Mouse (Mus musculus): ENCODE data around the gene Dgcr2. TPM values are rescaled to one million over a fixed set of nuclear protein-coding genes. Genes with fewer than 3 reads are reported as not detected.

The Dgcr2 gene
- polyA plus RNA-seq, 1 experiment, result 87.2 TPM

- no peak for DNase-seq (ENCODE audit: extremely low spot score in 1 of 2, low spot score in 1 of 2)
Observed at GRCm38 (mm10) chr16:17914307-17915249, 16.2 kb upstream of the Dgcr2 start, which contains the start of gene Gsc2. Gene Gsc2, minus strand, starts transcription at chr16:17915059.

DNA sequence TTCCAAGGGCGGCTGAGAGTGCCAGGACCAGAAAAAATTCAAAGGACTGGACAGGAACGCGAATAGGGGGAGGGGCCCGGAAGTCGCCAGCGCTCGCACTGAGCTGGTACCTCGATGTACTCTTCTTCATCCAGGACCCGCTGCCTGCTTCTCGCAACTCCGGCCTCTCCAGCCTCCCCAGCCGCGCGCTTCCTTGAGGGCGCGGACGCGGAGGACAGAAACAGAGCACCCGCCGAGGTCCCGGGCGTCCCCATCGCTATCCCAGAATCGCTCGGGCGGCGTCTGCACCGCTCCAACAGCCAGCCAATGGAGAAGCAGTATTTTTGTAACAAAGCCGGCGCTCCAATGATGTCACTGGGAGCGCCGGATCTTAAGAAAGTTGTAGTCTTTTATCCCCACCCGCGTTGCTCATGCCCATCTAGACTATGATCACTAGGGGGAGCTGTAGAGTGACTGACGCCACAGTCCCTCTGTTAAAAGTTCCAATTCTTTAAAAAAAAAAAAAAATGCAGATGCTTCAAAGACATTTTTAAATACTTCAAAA is 12.8 kb upstream of the Dgcr2 start, which contains the start of gene Ess2:
Gene Ess2, minus strand, starts transcription at position 297 of the 544 bp plus-strand sequence.
- DNase-seq (ENCODE audit: extremely low spot score in 1 of 2, low spot score in 1 of 2), result peak; percentile 93 to 97

DNA sequence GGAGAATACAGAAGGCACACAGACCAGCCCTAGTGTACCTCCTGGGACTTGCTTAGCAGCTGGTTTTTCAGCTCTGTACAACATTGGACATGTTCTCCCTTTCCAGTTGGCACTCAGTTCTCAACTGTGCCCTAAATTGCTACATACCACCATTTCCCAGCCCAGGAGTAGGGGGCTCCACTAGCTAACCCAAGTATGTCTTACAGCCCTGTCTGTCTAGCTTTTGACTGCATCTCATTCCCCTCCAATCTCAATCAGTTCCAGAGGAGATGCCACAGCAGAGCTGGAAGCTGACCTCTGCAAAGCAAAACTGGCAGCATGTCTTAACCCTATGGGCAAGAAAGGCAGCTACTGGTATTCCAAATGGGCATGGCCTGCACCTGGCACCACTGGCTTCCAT is 2.3 kb downstream of the Dgcr2 start:
- DNase-seq (ENCODE audit: extremely low spot score in 1 of 2, low spot score in 1 of 2), result no peak

DNA sequence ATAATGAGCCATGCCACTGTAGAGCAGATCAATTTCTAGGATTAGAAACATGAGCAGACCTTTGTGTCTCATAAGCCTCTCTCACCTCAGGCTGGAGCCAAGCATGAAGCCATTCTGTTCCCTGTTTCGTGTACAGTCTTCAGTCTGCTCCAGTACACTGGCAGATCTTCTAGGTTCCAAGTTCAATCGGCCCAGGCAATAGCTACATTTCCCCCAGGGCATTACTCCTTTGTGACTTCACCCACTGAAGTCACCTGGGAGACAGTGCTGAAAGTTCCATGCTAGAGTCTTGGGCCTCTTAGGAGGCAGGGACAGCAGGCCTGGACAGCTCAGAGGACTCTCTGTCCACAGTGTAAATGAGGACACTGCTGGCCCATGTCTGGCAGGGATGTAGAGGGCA is 4.4 kb downstream of the Dgcr2 start, which contains the start of gene Tssk1:
Gene Tssk1, plus strand, starts transcription at position 301 of the 400 bp plus-strand sequence.
- DNase-seq (ENCODE audit: extremely low spot score in 1 of 2, low spot score in 1 of 2), result no peak

DNA sequence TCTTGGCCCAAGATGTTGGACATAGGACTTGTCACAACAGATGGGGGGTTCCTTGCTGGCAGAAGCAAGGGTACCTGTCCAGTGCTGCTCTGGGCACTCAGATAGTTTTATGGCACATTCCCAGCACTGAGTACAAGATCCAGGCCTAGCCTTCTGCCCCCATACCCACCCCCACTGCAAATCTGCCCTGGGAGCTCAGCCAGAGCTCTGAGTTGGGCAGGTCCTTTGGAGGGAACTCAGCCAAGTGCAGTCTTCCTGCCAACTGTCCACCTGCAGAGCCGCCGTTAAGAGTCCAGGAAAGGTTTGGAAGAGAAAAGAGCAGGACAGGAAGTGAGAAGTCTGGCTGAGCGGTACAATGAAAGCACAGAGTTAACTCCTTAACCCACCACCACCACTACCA is 5.8 kb downstream of the Dgcr2 start:
- no peak for DNase-seq (ENCODE audit: extremely low spot score in 1 of 2, low spot score in 1 of 2)

DNA sequence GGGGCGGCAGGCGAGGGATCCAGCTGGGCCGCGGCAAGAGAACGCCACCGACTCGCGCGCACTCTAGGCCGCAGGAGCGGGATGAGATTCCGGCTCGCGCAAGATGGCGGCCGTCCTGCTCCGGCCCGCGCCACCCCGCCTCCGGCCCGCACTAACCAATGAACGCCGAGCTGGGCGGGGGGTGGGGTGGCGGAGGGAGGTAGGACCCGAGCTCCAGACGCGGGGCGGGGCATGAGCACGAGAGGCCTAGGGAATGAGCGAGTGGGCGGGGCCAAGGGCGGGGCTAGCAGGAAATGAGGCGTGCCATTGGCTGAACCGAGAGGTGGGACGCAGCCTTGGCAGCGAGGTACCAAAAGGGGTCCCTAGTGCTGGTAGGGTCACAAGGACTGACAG is 6.8 kb downstream of the Dgcr2 start, which contains the start of gene Gm20518:
Gene Gm20518, minus strand, starts transcription at position 105 of the 393 bp plus-strand sequence.
- DNase-seq (ENCODE audit: extremely low spot score in 1 of 2, low spot score in 1 of 2), result peak; percentile 97 to 99

DNA sequence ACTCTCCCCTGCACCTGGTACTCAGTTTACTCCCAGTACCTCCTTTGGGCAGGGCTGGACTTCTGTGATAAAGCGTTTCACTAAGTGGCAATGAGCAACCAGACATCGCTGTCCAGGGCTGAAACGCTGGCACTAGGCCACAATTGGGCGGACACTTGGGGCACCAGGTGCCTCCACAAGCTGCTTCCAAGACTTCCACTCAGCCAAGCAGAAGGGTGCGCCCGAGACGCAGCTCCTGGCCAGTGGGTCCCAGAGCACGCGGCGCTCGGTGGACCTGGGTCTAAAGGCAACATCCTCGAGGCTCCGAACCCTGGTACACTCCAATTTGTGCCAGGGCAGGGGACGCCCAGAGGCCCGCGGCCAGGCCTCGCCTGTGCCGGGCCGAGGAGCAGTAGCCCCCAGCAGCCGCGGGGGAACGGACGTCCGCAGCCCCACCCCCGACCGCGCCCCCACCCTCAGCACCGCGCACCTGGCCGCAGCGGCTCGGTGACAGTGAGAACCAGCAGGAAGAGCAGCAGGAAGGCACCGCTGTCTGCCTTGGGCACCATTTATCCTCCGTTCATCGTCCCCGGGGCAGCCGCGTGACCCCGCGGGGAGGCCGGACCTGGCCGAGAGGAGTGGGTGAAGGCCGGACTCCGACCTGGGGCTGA is 7.3 kb downstream of the Dgcr2 start:
- DNase-seq (ENCODE audit: extremely low spot score in 1 of 2, low spot score in 1 of 2), result peak in 1 of 2 experiments; percentile 47

GRCm38 (mm10) chr16:17890342-17890727 is 8.0 kb downstream of the Dgcr2 start:
- DNase-seq (ENCODE audit: extremely low spot score in 1 of 2, low spot score in 1 of 2), result no peak

- DNase-seq (ENCODE audit: extremely low spot score in 1 of 2, low spot score in 1 of 2), result no peak
Observed at GRCm38 (mm10) chr16:17889689-17890341, 8.5 kb downstream of the Dgcr2 start.

GRCm38 (mm10) chr16:17884116-17884515 is 14.2 kb downstream of the Dgcr2 start:
- no peak for DNase-seq (ENCODE audit: extremely low spot score in 1 of 2, low spot score in 1 of 2)

DNA sequence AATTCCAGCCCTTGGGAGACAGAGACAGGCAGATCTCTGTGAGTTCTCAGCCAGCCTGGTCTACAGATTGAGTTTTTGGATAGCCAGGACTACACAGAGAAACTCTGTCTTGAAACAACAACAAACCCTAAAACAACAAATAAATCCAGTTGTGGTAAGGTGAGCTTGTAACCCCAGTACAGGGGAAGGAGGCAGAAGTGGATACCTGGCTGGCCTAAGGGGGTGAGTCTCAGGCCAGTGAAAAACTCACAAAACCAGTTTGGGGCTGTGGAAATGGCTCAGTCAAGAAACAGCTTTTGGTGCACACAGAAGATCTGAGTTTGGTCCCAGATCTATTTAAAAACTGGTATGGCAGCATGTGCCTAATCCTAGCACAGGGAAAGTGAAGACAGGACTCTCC is 16.2 kb downstream of the Dgcr2 start:
- DNase-seq (ENCODE audit: extremely low spot score in 1 of 2, low spot score in 1 of 2), result no peak

DNA sequence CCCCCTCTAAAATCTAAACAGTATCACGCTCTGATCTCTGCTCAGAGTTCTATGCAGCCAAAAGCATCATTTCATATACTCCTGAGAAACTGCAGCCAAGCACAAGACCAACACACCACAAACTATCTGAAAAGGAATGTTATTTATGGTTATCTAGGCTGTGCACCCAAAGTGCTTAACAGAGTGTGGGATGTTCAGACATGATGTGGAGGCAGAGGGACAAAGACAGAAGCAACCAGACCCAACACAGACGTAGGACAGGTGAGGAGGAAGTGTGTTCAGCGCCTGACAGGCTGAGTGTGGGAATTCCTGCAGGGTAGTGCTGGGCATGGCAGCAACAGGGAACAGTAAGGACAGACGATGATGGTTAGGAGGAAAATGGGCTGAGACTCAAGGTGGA is 18.8 kb downstream of the Dgcr2 start:
- no peak for DNase-seq (ENCODE audit: extremely low spot score in 1 of 2, low spot score in 1 of 2)

GRCm38 (mm10) chr16:17876096-17876495 is 22.3 kb downstream of the Dgcr2 start:
- DNase-seq (ENCODE audit: extremely low spot score in 1 of 2, low spot score in 1 of 2), result no peak

- DNase-seq (ENCODE audit: extremely low spot score in 1 of 2, low spot score in 1 of 2), result no peak
Observed at GRCm38 (mm10) chr16:17875174-17875573, 23.2 kb downstream of the Dgcr2 start.

- no peak for DNase-seq (ENCODE audit: extremely low spot score in 1 of 2, low spot score in 1 of 2)
Observed at GRCm38 (mm10) chr16:17872995-17873394, 25.4 kb downstream of the Dgcr2 start.

DNA sequence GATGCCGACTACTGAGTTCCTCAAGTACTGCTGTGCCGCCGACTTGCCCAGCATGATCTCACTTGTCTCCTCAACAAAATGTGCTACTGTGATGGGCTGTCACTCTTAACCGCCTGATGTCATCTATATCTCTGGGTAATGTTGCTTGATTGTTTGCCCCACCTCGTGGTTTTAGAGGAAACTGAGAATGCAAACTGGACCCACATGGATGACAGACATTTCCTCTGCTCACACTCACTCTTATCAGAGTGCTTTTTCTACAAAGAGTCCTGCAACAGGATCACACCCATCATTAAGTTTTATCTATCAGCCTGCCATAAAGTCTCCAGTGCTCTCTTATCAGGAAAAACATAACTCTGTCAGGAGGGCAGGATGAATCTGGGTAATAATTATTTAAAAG is 27.1 kb downstream of the Dgcr2 start:
- DNase-seq (ENCODE audit: extremely low spot score in 1 of 2, low spot score in 1 of 2), result no peak

DNA sequence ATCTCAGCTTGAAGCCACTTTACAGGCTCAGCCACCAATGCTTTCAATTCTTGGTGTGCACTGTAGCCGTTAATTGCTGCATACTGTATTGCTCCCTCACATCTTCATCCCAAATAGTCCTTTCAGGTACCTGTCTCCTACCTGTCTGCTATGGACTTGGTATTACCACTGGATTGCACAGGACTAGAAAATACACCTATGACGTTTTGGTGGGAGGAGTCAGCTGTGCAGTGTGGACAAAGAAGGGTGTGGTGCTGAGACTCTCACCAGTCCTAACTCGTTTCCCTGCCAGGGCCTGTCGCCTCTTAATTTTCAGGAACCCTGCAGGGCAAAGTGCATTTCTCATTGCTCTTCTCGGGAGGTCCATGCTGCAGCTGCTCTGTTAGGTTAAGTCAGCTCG is 32.6 kb downstream of the Dgcr2 start:
- no peak for DNase-seq (ENCODE audit: extremely low spot score in 1 of 2, low spot score in 1 of 2)

DNA sequence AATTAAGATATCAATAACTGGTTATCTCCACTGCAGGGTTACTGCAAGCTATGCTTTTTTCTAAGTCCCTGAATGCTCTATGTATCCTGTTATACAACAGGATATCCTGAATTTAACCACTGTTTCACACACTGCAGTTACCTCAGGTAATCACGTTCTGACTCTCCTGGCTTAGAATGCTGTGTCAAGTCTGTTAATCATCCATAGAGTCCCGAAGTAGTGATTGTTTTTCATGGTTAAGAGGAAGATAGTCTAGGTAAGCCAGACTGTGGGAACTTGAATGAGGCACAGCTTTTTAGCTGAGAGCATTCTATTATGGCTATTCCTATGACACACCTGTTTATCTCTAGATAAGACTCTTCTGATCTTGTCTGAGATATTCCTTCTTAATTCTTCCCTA is 33.1 kb downstream of the Dgcr2 start:
- DNase-seq (ENCODE audit: extremely low spot score in 1 of 2, low spot score in 1 of 2), result no peak

- no peak for DNase-seq (ENCODE audit: extremely low spot score in 1 of 2, low spot score in 1 of 2)
Observed at GRCm38 (mm10) chr16:17858592-17858991, 39.8 kb downstream of the Dgcr2 start.

GRCm38 (mm10) chr16:17857157-17857556 is 41.2 kb downstream of the Dgcr2 start:
- DNase-seq (ENCODE audit: extremely low spot score in 1 of 2, low spot score in 1 of 2), result no peak

GRCm38 (mm10) chr16:17853263-17853662 is 45.1 kb downstream of the Dgcr2 start:
- DNase-seq (ENCODE audit: extremely low spot score in 1 of 2, low spot score in 1 of 2), result no peak

Measured in frontal cortex, adult 2 months (tissue).